Mouse (Mus musculus) erythroblast, embryonic 14.5 days (primary cell): ENCODE data around the gene Cux1.

Experiments
- GATA1 ChIP-seq: IDR thresholded peaks from 2 replicates; pipeline ENCODE4 v1.6.1; 2012; ENCODE audit warnings: low read length, inconsistent platforms, mixed read lengths
- TAL1 ChIP-seq: IDR thresholded peaks from 3 replicates; pipeline ENCODE4 v1.6.1; 2012; ENCODE audit warnings: low read length, inconsistent platforms, mixed read lengths

GRCm38 (mm10) chr5:136494288-136494687 is 73.0 kb downstream of the Cux1 start:
- TF ChIP-seq GATA1 (no peak), TAL1 (no peak)
